8 mouse cellular contexts compared by ENCODE assay signal in the genomic region with DNA sequence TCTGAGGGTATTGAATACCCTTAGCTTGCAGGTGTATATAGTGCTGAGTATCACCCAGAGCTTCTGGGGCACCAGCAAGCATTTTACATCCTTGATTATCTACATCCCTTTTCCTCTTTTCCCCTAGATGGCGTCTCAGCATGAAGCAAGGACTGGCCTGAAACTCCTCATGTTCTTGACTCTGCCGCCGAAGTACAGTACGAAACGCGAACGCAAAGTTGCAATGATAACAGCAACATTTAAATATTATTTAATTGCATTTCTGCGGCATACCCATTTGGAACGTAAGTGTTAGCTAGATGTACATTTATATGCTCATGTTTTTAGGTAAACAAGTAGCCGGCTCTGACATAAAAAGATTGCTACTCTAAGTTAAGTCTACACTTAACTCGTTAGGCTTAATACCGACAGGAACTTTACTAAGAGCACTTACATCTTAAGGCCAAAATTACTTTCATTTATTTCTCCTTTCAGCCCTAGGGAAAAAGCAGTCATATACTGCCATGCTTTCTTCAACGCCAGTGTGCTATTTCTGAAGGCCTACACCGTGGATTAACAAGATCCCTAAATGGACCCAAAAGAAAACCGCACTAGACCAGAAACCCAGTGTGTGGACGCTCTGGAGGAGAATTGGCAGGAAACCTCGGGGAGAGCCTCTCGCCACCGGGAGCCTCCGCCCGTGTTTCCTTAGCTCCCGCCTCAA. TPM values are rescaled to one million over a fixed set of nuclear protein-coding genes. Genes with fewer than 3 reads are reported as not detected.
DNase-seq lines count a peak whose midpoint lies in the region; ATAC-seq and TF ChIP-seq lines count a peak whose summit lies in the region.

No protein-coding gene starts in this region.

- peaks cover 17% of the 10 kb centered on the region for H3K4me1 ChIP-seq in G1E (ENCODE audit: insufficient read depth, low read depth, low read length)
- no peaks in the 10 kb centered on the region for H3K4me1 ChIP-seq in lung, embryonic 14.5 days (ENCODE audit: insufficient read depth)
- no peaks in the 10 kb centered on the region for H3K4me1 ChIP-seq in olfactory bulb, adult 2 months (ENCODE audit: control insufficient read depth, insufficient read depth, low read length)

- H3K9me3 ChIP-seq in G1E (replicated peaks) = no peaks in the 10 kb centered on the region
- H3K9me3 ChIP-seq in lung, embryonic 14.5 days (ENCODE audit: low read depth, low read length) = no peaks in the 10 kb centered on the region

- peak; percentile 64 for ATAC-seq in G1E (ENCODE audit: extremely low read depth, insufficient number of reproducible peaks, low FRiP score, poor library complexity, severe bottlenecking)
- ATAC-seq in lung, embryonic 14.5 days (ENCODE audit: insufficient read depth) = peak; percentile 61

- H3K27ac ChIP-seq in layer of hippocampus, adult 2 months = peak overlapping the region; percentile 91
- peak overlapping the region; percentile 88 for H3K27ac ChIP-seq in lung, embryonic 14.5 days (ENCODE audit: low read depth)
- peak overlapping the region; percentile 48; the same call in 1 of the 2 replicates for H3K27ac ChIP-seq in olfactory bulb, adult 2 months (ENCODE audit: insufficient read depth, low read depth, low read length)

- TF ChIP-seq POLR2A in olfactory bulb, adult 2 months (IDR thresholded peaks at IDR 0.05; ENCODE audit: insufficient read depth, low read depth, low read length) = no peak

- peak overlapping the region; percentile 82 for H3K4me2 ChIP-seq in lung, embryonic 14.5 days

- H3K9ac ChIP-seq in lung, embryonic 14.5 days = peak overlapping the region; percentile 75

- peaks cover 9% of the 10 kb centered on the region for H3K36me3 ChIP-seq in G1E (replicated peaks)
- no peaks in the 10 kb centered on the region for H3K36me3 ChIP-seq in lung, embryonic 14.5 days (ENCODE audit: insufficient read depth)

- H3K27me3 ChIP-seq in G1E (ENCODE audit: insufficient read depth, low read length) = peaks cover 7% of the 10 kb centered on the region
- H3K27me3 ChIP-seq in lung, embryonic 14.5 days (ENCODE audit: insufficient read depth, low read length) = no peaks in the 10 kb centered on the region

- no peak for TF ChIP-seq CTCF in G1E (IDR thresholded peaks at IDR 0.05; ENCODE audit: low read depth, low read length)
- peak; percentile 82 for TF ChIP-seq CTCF in layer of hippocampus, adult 2 months (conservative IDR thresholded peaks at IDR 0.05)
- peak; percentile 68 for TF ChIP-seq CTCF in lung, embryonic 14.5 days (IDR thresholded peaks at IDR 0.05; ENCODE audit: low read depth)
- no peak for TF ChIP-seq CTCF in olfactory bulb, adult 2 months (IDR thresholded peaks at IDR 0.05; ENCODE audit: insufficient read depth, low read depth, low read length)

- under 1% methylated on average over 22 of the region's 22 CpGs for WGBS in lung, embryonic 14.5 days
- WGBS in olfactory bulb, adult 2 months = under 1% methylated on average over 22 of the region's 22 CpGs

- peak; percentile 66 for DNase-seq in G1E (ENCODE audit: low spot score)
- peak; percentile 49 for DNase-seq in c-Kit-positive CD71-negative TER-119-negative erythroid progenitor cells, embryonic 14.5 days (ENCODE audit: low read depth)
- peak; percentile 26 for DNase-seq in fibroblast of lung, adult 2 months (ENCODE audit: low read depth)
- peak; percentile 18 for DNase-seq in heart, postnatal 4 days
- peak; percentile 15 to 49 for DNase-seq in layer of hippocampus, adult 2 months (ENCODE audit: low spot score in 2 of 2)
- DNase-seq in lung, embryonic 14.5 days = peak; percentile 78
- no peak for DNase-seq in urinary bladder, adult 2 months (ENCODE audit: low spot score)

- peak overlapping the region; percentile 88 for H3K4me3 ChIP-seq in G1E (ENCODE audit: low read depth, low read length)
- peak overlapping the region; percentile 97 for H3K4me3 ChIP-seq in layer of hippocampus, adult 2 months
- H3K4me3 ChIP-seq in lung, embryonic 14.5 days (ENCODE audit: low read depth, low read length) = peak overlapping the region; percentile 67
- H3K4me3 ChIP-seq in olfactory bulb, adult 2 months (ENCODE audit: insufficient read depth, low read depth, low read length) = peak overlapping the region; percentile 81

RNA-seq across cellular contexts. Expression of a gene that starts 0.4 kb away (rescaled TPM):
- total RNA-seq in G1E (2014; fragmentation: Nextera tagmentation) (56.1 and 68.4 TPM in 2 replicates), G1E (2017) (38.3 and 46.1 TPM in 2 replicates)
- 0.47 and 1.9 TPM in 2 replicates for polyA plus RNA-seq in G1E (2012)
- 10 to 100 TPM; 17.5 to 18.5 TPM for total RNA-seq in heart, postnatal 4 days (2021)
- total RNA-seq in layer of hippocampus, adult 2 months (2021) = 10 to 100 TPM; 35.2 to 37.9 TPM
- polyA plus RNA-seq in lung, embryonic 14.5 days (2014; fragmentation: Nextera tagmentation; extraction: Ambion mirVana) = 46.8 and 51.1 TPM in 2 replicates
- polyA plus RNA-seq in olfactory bulb, adult 2 months (2012; ENCODE audit: insufficient read depth, insufficient read length, low replicate concordance, missing spikeins) = not detected in 2 replicates
- polyA plus RNA-seq in urinary bladder, adult 2 months (2012; rRNA removed) = 17.7 and 21.3 TPM in 2 replicates

RNA-seq across cellular contexts. Expression of a gene that starts 39.9 kb away (rescaled TPM):
- total RNA-seq in G1E (2014; fragmentation: Nextera tagmentation) (49.2 and 58.4 TPM in 2 replicates), G1E (2017) (15.7 and 21.1 TPM in 2 replicates)
- polyA plus RNA-seq in G1E (2012) = 2.9 and 3.4 TPM in 2 replicates
- total RNA-seq in heart, postnatal 4 days (2021) = 10 to 100 TPM; 12.8 to 13.6 TPM
- total RNA-seq in layer of hippocampus, adult 2 months (2021) = 10 to 100 TPM; 49.7 to 51.8 TPM
- 12.8 and 15.4 TPM in 2 replicates for polyA plus RNA-seq in lung, embryonic 14.5 days (2014; fragmentation: Nextera tagmentation; extraction: Ambion mirVana)
- polyA plus RNA-seq in olfactory bulb, adult 2 months (2012; ENCODE audit: insufficient read depth, insufficient read length, low replicate concordance, missing spikeins) = not detected in 2 replicates
- polyA plus RNA-seq in urinary bladder, adult 2 months (2012; rRNA removed) = 11.0 and 11.5 TPM in 2 replicates

RNA-seq across cellular contexts. Expression of a gene that starts 39.9 kb away (rescaled TPM):
- total RNA-seq in G1E (2014; fragmentation: Nextera tagmentation) = 72.4 and 103 TPM in 2 replicates
- 40.5 and 41.5 TPM in 2 replicates for total RNA-seq in G1E (2017)
- polyA plus RNA-seq in G1E (2012) = 5.1 and 6.0 TPM in 2 replicates
- total RNA-seq in heart, postnatal 4 days (2021) = 10 to 100 TPM; 10.9 to 13.0 TPM
- 10 to 100 TPM; 23.0 to 24.9 TPM for total RNA-seq in layer of hippocampus, adult 2 months (2021)
- polyA plus RNA-seq in lung, embryonic 14.5 days (2014; fragmentation: Nextera tagmentation; extraction: Ambion mirVana) = 11.3 and 11.4 TPM in 2 replicates
- not detected in 2 replicates for polyA plus RNA-seq in olfactory bulb, adult 2 months (2012; ENCODE audit: insufficient read depth, insufficient read length, low replicate concordance, missing spikeins)
- polyA plus RNA-seq in urinary bladder, adult 2 months (2012; rRNA removed) = 19.3 and 22.2 TPM in 2 replicates

RNA-seq across cellular contexts. Expression of a gene that starts 41.3 kb away (rescaled TPM):
- total RNA-seq in G1E (2014; fragmentation: Nextera tagmentation) (not detected in 2 replicates), G1E (2017) (0.05 and 0.06 TPM in 2 replicates)
- polyA plus RNA-seq in G1E (2012) = not detected in 2 replicates
- not detected for total RNA-seq in heart, postnatal 4 days (2021)
- not detected for total RNA-seq in layer of hippocampus, adult 2 months (2021)
- not detected in 2 replicates for polyA plus RNA-seq in lung, embryonic 14.5 days (2014; fragmentation: Nextera tagmentation; extraction: Ambion mirVana)
- not detected in 2 replicates for polyA plus RNA-seq in olfactory bulb, adult 2 months (2012; ENCODE audit: insufficient read depth, insufficient read length, low replicate concordance, missing spikeins)
- not detected in 2 replicates for polyA plus RNA-seq in urinary bladder, adult 2 months (2012; rRNA removed)

Comparison
In these comparisons a context has a peak if more than half of its experiments do, and no peak if none do; other contexts are left out.
1. CTCF ChIP-seq: peak in layer of hippocampus, adult 2 months (single experiment) and lung, embryonic 14.5 days (single experiment); none in G1E (single experiment) and olfactory bulb, adult 2 months (single experiment).
2. Peak in every context shown above with its lines, with median percentiles within 50 percentile points of each other: H3K4me3 ChIP-seq and H3K27ac ChIP-seq.